Mouse (Mus musculus): Measurements from ENCODE around the gene Gipc2.

DNA sequence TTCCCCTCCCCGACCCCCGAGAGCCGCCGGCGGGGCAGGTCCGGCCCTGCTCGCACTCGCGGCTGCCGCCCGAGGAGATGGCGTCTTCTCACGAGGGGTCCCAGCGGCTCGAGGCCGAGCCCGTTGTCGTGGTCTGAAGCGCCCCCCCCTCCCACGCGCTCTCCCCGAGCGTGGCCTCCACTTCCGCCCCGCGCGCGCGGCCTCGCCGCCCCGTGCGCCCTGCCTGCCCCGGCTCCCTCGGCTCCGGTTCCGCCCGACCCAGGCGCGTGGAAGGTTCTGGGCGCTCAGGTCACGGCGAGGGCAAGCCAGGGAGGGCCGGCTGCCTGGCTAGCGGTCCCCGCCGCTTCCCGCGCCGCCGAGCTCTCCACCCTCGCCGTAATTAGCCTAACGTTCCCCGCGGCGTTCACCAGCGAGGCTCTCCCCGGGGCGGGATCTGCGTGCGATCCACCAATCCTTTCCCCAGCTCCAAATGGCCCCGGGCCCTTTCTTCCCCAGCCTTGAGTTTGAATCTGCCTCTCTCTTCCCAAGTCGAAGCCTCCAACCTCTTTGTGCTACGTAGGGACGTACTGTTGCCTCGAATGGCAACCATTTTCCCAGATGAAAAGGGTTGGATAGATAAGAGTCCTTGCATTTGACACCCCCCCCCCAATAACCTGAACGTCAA is 44.8 kb upstream of the Gipc2 start:
- no peak for TF ChIP-seq POLR2A (IDR thresholded peaks at IDR 0.05; ENCODE audit: borderline replicate concordance, low read depth, low read length)
- TF ChIP-seq CTCF (IDR thresholded peaks at IDR 0.05; ENCODE audit: low read depth, low read length): no peak

Data from bone marrow macrophage, adult 2 months (primary cell).